Mouse (Mus musculus) hindbrain, postnatal 0 days (tissue): ENCODE measurements at regions not wholly inside any gene's neighbourhood (a gene's known extent, or its start where the extent isn't known, plus 50 kb on each side); places are given as distances from the start of the nearest gene placed in this dataset.

ENCODE experiments used
- ATAC-seq: fragments of 200-750 bp; cut with Nextera tagmentation; 2 replicates; pipeline ENCODE4 v1.8.0; 2017; ENCODE audit warnings: mild to moderate bottlenecking, moderate TSS enrichment, moderate library complexity
- DNase-seq: peaks from one replicate; pipeline ENCODE4 v3.0.0-alpha.2; 2015; ENCODE audit warnings: low spot score
- H3K27ac ChIP-seq: fragments of 300-500 bp; sonication (generic); 2 replicates; pipeline ENCODE4 v1.5.1; 2014; ENCODE audit warnings: mild to moderate bottlenecking
- H3K27me3 ChIP-seq: fragments of 300-500 bp; sonication (generic); 2 replicates; pipeline ENCODE4 v1.6.1; 2014; ENCODE audit warnings: low read length, mixed read lengths; ENCODE audit not compliant: insufficient read depth
- H3K36me3 ChIP-seq: fragments of 300-500 bp; sonication (generic); 2 replicates; pipeline ENCODE4 v1.6.1; 2014; ENCODE audit warnings: low read length, mixed read lengths; ENCODE audit not compliant: insufficient read depth
- H3K4me1 ChIP-seq: fragments of 300-500 bp; sonication (generic); 2 replicates; pipeline ENCODE4 v1.6.1; 2014; ENCODE audit warnings: antibody characterized with exemption, low read length, mixed read lengths; ENCODE audit not compliant: insufficient read depth
- H3K4me2 ChIP-seq: fragments of 300-500 bp; sonication (generic); 2 replicates; pipeline ENCODE4 v1.6.1; 2014; ENCODE audit warnings: low read depth, mild to moderate bottlenecking, low read length, moderate library complexity, mixed read lengths
- H3K4me3 ChIP-seq: fragments of 300-500 bp; sonication (generic); 2 replicates; pipeline ENCODE4 v1.5.1; 2014; ENCODE audit warnings: low read length
- H3K9ac ChIP-seq: fragments of 300-500 bp; sonication (generic); replicated peaks from 2 replicates; pipeline ENCODE4 v1.6.1; 2014; ENCODE audit warnings: mild to moderate bottlenecking, low read length, moderate library complexity, mixed read lengths
- H3K9me3 ChIP-seq: fragments of 300-500 bp; sonication (generic); 2 replicates; pipeline ENCODE4 v1.6.1; 2016; ENCODE audit warnings: low read length, mixed read lengths
- CTCF ChIP-seq: IDR thresholded peaks from 2 replicates; pipeline ENCODE4 v1.5.1; 2016; ENCODE audit warnings: antibody characterized with exemption, control low read depth, low read depth
- WGBS: fragments of 180-500 bp; shearing (Covaris S2); extraction: QIAGEN DNeasy Blood & Tissue Kit; methylation state at CpG from one replicate; pipeline ENCODE4 v1.1.7; 2014; 5-methylcytosine and 5-hydroxymethylcytosine counted together

DNA sequence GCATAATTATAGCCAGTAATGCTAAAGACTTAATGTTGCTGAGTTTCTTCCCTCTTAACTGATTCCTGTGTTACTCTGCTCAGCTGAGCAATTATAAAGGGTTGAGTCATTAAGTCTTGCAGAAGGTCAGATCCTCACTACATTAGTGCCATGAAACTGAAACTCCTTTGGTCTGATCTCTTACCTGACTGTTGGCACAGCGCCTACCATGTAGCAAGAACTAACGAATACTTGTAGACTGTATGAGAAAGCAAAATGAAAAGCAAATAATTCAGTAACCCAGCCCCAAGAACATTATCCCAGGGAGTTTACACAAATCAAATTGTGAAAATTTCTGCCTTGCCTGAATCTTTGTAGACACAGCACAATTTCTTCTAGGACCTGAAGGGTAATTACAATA lies 556.5 kb upstream of the Sptlc3 start:
- H3K4me1 ChIP-seq, result no peaks in the 10 kb centered on the region
- DNase-seq, result peak; percentile 4
- H3K4me3 ChIP-seq, result no peak overlapping the region
- ATAC-seq, result no peak
- H3K9me3 ChIP-seq, result no peaks in the 10 kb centered on the region
- no peak overlapping the region for H3K27ac ChIP-seq
- no peak for TF ChIP-seq CTCF
- H3K9ac ChIP-seq, result no peak overlapping the region
- 80% methylated on average over 2 of the region's 2 CpGs for WGBS
- H3K27me3 ChIP-seq, result no peaks in the 10 kb centered on the region
- H3K4me2 ChIP-seq, result no peak overlapping the region
- H3K36me3 ChIP-seq, result no peaks in the 10 kb centered on the region

GRCm38 (mm10) chr2:138939367-138939766 lies 554.3 kb upstream of the Sptlc3 start:
- H3K4me2 ChIP-seq, result no peak overlapping the region
- WGBS, result 86% methylated on average over 2 of the region's 2 CpGs
- DNase-seq (no peak), ATAC-seq (no peak)
- H3K4me3 ChIP-seq, result no peak overlapping the region
- no peaks in the 10 kb centered on the region for H3K36me3 ChIP-seq
- TF ChIP-seq CTCF, result no peak
- H3K4me1 ChIP-seq, result no peaks in the 10 kb centered on the region
- no peak overlapping the region for H3K9ac ChIP-seq
- no peak overlapping the region for H3K27ac ChIP-seq
- no peaks in the 10 kb centered on the region for H3K27me3 ChIP-seq
- no peaks in the 10 kb centered on the region for H3K9me3 ChIP-seq

DNA sequence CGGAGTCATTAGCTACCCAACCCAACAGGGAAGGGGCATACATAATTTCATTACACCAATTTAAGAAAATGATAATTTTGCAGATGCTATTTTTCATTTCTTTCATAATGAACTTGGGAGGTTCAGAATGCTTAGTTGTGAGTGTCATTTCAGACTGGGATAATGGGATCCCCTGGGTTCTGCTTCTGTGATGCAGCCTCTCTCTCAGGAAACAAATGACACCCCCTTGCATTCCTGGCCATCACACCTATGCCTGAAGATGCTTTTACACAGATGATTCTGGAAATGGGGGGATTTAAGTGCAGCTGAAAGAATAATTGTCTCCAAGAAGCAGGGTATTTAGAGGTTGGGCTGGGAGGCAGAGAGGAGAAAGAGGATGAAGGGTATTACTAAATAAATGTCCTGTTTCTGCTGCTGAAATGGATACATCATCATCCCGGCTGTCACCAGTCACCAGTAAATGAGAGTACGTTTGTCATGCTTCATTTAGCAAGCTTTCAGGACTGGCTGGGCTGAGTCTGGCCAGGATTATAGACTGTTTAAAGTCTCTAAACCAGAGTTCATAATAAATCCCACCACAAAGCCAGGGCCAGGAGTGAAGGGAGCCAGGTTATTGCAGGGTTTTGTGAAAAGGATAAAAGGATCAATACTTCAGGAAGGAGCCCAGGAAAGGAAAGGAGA lies 527.5 kb upstream of the Sptlc3 start:
- 37% methylated on average over 3 of the region's 3 CpGs for WGBS
- H3K9me3 ChIP-seq, result no peaks in the 10 kb centered on the region
- ATAC-seq, result no peak
- no peak overlapping the region for H3K9ac ChIP-seq
- DNase-seq, result peak; percentile 24
- no peak overlapping the region for H3K4me3 ChIP-seq
- no peak for TF ChIP-seq CTCF
- H3K4me2 ChIP-seq, result no peak overlapping the region
- no peak overlapping the region for H3K27ac ChIP-seq
- no peaks in the 10 kb centered on the region for H3K36me3 ChIP-seq
- H3K27me3 ChIP-seq, result no peaks in the 10 kb centered on the region
- H3K4me1 ChIP-seq, result no peaks in the 10 kb centered on the region

DNA sequence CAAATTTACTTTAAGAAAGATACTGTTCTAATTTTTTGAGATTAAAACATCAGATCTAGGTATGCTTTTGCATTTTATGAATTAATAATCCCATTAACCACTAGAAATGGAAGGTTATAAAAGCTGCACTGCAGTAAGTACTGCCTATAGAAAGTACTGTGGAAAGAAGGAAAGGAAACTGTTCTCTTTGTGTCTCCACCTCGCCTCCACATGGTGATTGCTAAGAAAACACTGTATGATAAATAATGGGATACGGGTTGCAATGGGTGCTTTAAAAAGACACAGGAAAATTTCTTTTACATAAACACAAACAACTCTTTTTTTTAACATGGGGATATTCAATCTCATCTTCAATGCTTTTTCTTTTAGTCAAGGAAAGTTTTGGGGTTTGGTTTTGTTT lies 519.2 kb upstream of the Sptlc3 start:
- Histone ChIP-seq H3K9ac (no peak overlapping the region), H3K4me2 (no peak overlapping the region), H3K27ac (no peak overlapping the region), H3K9me3 (no peaks in the 10 kb centered on the region), H3K4me3 (no peak overlapping the region), H3K36me3 (no peaks in the 10 kb centered on the region), H3K27me3 (no peaks in the 10 kb centered on the region), H3K4me1 (no peaks in the 10 kb centered on the region)
- WGBS, result 40% methylated on average over 2 of the region's 2 CpGs
- peak; percentile 17 for DNase-seq
- peak; percentile 33; the same call in 1 of the 2 replicates for TF ChIP-seq CTCF
- ATAC-seq, result no peak

DNA sequence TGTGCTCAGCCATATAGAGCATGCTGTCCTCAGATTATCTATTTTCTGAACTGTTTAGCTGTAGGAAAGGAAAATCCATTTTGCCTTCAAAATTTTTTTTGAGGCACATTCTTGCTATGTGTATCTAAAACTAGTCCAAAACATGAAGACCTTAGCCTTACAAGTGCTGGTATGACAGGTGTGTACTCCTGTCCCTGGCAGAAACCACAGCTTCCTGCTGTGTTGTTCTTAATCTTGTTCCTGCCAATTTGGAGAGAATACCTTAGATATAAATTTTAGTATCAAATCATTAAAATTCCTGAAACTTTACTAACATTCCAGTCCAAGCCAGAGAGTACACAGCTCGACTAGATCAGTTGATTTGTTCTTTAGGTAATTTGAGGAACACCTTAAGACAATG lies 503.7 kb upstream of the Sptlc3 start:
- DNase-seq, result no peak
- Histone ChIP-seq H3K4me2 (no peak overlapping the region), H3K4me1 (no peaks in the 10 kb centered on the region), H3K36me3 (no peaks in the 10 kb centered on the region), H3K4me3 (no peak overlapping the region), H3K27me3 (no peaks in the 10 kb centered on the region), H3K9me3 (no peaks in the 10 kb centered on the region), H3K9ac (no peak overlapping the region), H3K27ac (no peak overlapping the region)
- TF ChIP-seq CTCF, result no peak
- 49% methylated on average over 1 of the region's 1 CpGs for WGBS
- ATAC-seq, result no peak

DNA sequence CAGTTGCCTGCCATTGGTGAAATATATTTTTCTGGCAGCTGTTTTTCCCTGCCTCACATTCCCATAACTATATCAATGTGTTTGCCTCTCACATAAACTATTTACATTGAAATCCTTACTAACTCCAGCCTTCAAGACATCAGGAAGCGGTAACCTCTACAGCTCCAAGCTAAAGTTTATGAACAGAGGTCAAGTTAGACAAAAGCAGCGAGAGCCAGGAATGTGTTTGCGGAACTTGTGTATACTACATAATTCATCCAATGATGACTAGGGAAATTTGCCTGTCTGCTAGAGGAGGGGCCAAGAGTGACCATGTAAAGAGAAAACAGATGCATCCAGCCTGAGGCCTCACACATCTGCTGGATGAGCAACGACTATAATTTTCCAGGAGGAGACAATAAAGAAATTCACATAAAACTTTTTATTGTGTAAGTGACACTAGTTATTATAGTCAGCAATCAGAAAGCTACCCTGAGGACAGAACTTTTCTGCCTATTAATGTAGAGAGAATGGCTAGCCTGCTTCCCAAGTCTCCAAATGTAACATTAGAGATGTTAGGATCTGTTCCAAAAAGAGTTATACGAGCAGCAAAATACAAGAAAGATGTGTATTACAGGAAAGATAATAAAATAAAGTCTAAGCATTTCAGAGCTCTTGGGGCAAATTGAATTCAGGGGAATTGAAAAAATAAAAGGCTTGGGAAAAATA lies 461.5 kb upstream of the Sptlc3 start:
- H3K4me1 ChIP-seq, result no peaks in the 10 kb centered on the region
- no peak overlapping the region for H3K4me3 ChIP-seq
- H3K27ac ChIP-seq, result no peak overlapping the region
- H3K9ac ChIP-seq, result no peak overlapping the region
- H3K36me3 ChIP-seq, result no peaks in the 10 kb centered on the region
- ATAC-seq, result no peak
- 83% methylated on average over 5 of the region's 5 CpGs for WGBS
- H3K9me3 ChIP-seq, result no peaks in the 10 kb centered on the region
- no peak for TF ChIP-seq CTCF
- DNase-seq, result no peak
- H3K4me2 ChIP-seq, result no peak overlapping the region
- no peaks in the 10 kb centered on the region for H3K27me3 ChIP-seq

DNA sequence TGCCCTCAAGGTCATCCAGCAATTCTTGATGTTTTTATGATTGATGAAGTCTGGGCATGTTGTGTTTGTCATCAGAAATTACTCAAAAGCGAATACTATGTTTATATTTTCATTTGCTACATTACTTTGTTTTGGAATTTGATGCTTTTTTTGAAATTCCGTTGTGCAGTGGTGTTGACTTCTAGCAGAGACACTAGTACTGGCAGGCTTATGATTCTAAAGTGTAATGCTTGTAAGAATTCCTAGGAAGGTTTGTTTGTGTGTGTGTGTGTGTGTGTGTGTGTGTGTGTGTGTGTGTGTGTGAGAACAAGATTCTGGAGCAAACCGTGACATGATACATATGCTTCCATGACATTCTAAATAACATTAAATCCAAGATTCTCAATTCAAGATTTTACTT lies 458.9 kb upstream of the Sptlc3 start:
- Histone ChIP-seq H3K4me1 (no peaks in the 10 kb centered on the region), H3K9ac (no peak overlapping the region), H3K27me3 (no peaks in the 10 kb centered on the region), H3K4me3 (no peak overlapping the region), H3K36me3 (no peaks in the 10 kb centered on the region), H3K4me2 (no peak overlapping the region), H3K9me3 (no peaks in the 10 kb centered on the region), H3K27ac (no peak overlapping the region)
- WGBS, result 86% methylated on average over 3 of the region's 3 CpGs
- no peak for ATAC-seq
- no peak for DNase-seq
- TF ChIP-seq CTCF, result no peak
